Mouse (Mus musculus) regulatory T cell (primary cell): ENCODE data around the gene Rbm3.

Experiments used
- in situ Hi-C: fragments of 300-600 bp; cut with MboI, MseI; formaldehyde crosslinking; loops from one replicate; pipeline ENCODE4 v1.15.1; 2025; ENCODE audit warnings: high pct_unique_total_duplicates

Rbm3 gene

DNA sequence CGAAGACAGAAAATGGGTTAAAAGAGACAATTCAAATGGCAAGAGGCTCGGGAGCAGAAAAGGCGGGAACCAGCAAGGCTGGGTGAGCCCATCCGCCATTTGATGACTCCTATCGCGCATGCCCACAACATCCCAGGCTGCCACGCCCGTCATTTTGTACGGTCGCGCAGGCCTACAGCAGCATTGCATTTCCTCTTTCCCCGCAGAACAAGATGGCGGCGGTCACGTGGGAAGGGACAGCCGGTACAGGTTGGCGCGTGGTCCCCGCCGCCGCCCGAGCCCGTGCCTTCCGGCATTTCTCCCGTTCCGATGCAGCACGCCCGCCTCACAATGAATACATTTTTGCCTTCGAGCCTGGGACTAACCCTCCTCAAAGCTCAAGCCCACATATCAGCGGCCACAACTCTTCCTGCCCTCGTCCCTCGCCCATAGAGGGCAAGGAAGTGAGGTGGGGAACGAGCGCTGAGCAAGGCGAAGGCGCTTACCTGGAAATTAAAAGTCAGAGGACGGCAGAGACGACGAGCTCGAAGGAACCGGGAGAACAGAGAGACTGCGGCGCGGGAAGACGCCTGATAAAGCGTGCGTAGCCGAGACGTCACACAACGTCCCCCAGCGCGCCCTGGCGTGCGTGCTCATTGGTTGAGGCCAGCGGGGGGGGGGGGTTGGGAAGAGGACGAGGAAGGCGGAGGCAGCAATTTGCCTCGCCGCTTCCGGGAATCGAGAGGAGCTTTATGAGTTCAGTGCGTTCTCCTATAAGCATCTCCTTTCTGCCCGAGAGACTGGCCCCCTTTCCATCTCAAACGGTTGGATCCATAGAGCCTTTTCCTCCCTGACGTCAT is at the start of gene Rbm3:
Gene Rbm3 (minus strand): TSS at position 728 of the 839 bp plus-strand sequence.
- in situ Hi-C loops: no loop called here

DNA sequence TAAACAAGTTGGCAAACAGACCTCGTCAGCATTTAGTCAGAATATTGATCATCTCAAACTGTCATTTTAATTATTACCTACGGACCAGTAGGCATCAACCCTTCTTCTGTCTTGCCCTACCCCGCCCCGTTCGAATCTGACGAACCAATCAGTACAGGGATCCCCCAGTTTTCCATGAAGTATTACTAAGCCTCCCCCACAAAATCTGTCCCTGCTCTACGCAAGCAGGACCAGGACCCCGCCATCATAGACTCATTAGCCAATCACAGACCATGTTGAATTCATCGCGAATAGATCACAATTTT is 47.7 kb upstream of the Rbm3 start, which contains the start of gene Ebp:
Gene Ebp (minus strand): TSS at position 94 of the 305 bp plus-strand sequence.
- in situ Hi-C loops: no loop called here

DNA sequence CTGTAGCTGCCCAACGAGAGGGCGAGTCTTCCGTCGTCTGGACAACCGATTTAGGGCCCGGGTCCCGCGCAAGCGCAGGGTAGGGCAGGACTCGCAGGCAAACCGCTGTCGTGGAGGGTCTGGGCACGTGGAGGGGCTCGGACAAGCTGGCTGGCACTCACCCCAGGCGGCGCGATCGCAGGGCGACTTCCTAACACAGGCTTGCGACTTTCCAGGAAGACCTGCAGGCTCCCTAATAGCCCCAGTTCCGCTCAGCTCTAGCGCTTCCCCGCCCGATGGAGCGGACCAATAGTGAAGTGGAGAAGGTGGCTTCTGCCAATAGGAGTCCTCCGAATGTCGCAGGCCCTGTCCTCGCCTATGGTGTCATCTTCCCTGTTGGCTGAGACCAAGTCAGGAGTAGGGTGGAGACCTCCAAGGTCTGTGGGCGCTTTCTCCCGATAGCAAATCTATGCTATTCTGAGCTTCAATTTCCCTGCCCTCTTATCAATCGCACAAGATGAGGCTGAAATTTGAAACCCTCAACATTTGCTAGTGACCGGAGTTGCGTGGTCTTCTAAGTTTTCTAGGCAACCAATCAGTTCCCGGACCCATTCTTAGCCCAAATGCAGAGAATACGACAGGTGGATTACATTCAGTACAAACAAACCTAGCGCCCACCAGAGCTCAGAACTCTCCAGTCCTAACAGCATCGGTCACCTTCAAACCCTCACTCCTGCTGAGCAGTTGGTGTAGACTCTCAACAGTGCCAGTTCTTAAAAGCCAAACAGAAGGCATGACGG is 47.1 kb upstream of the Rbm3 start:
- in situ Hi-C loops: no loop called here

GRCm38 (mm10) chrX:8192126-8192639 is 46.5 kb upstream of the Rbm3 start:
- in situ Hi-C loops: no loop called here

DNA sequence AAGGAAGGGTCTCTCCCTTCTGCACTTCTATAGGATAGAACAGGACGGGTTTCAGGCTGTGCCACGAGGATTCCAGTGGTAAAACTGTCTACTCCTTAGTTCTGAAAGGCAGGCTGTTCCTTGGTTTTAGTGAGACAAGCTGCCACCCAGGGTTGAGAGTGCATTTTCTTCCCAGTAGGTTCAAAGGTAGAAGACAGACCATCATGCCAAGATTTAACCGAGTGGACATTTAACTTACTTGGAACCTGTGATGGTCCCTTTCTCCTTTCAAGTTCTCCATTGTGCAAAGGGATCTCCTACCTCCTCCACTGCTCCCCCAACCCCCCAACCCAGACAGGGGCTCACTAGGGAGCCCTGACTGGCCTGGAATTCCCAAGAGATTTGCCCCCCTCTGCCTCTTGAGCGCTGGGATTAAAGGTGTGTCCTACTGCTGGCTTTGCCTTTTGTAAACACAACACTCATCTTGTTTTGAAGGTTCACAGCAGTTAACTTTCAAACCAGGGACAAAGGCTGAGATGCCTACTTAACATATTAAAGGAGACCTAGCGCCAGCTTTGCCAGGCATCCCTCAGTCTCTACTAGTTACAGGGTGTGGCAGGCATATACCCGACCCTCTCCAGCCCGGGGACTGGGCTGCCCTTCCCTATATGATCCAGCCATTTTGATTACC is 37.3 kb upstream of the Rbm3 start:
- in situ Hi-C loops: no loop called here

GRCm38 (mm10) chrX:8179646-8180045 is 34.0 kb upstream of the Rbm3 start:
- in situ Hi-C loops: no loop called here

GRCm38 (mm10) chrX:8178871-8179270 is 33.2 kb upstream of the Rbm3 start:
- in situ Hi-C loops: no loop called here

DNA sequence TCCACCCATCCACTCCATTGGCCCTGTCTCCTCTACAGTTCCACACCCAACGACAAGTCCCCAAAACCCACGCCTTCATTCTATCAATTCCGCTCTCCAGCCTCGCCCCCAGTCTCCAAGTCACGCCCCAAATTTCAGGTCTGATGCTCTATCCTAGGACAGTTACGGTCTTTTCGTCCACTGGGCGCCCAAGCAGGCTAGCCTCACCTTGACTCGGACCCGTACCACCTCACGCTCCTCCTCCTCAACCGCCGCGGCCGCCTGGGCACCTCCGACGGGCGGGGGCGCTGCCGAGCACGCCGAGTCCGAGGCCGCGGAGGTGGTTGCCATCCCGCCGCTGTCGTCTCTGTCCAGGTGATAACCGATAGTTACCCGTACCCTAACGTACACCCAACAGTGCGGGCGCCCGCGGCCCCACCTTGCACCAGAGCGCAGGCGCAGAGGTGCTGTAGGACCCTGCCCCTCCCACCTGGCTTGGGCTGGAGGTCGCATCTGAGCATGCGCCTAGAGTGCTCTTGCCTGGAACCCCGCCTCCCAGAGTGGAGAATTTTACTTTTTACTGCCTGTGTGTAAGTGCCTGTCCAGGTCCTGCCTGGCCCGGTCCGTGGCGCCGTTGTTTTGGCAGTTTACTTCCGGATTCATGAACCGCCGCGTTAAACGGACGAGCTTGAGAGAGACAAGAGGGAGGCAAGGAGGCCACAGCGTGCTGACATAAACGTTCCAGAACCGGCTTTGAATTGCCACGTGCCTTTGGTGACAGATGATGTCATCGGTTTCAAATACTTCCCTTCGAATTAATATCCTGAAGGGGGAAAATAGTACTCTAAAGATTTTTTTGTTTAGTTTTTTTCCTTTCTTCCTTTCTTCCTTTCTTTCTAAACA is 30.1 kb upstream of the Rbm3 start, which contains the start of gene Tbc1d25:
Gene Tbc1d25 (minus strand): TSS at position 678 of the 882 bp plus-strand sequence.
- in situ Hi-C loops: no loop called here

DNA sequence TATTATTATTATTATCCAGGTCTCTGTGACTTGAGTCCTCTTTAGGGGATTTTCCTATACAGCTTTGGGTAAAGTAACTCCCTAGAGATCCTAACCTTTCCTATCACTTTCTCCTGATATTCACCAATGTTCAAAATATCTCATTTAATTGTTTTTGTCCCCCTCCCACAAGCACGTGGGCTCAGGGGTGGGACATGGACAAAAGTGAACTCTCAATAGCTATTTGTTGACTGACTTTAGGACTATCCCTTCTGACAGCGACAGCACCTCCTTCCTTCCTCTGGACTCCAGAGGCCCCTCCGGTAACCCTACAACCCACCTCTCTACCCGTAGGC is 29.5 kb upstream of the Rbm3 start:
- in situ Hi-C loops: no loop called here

DNA sequence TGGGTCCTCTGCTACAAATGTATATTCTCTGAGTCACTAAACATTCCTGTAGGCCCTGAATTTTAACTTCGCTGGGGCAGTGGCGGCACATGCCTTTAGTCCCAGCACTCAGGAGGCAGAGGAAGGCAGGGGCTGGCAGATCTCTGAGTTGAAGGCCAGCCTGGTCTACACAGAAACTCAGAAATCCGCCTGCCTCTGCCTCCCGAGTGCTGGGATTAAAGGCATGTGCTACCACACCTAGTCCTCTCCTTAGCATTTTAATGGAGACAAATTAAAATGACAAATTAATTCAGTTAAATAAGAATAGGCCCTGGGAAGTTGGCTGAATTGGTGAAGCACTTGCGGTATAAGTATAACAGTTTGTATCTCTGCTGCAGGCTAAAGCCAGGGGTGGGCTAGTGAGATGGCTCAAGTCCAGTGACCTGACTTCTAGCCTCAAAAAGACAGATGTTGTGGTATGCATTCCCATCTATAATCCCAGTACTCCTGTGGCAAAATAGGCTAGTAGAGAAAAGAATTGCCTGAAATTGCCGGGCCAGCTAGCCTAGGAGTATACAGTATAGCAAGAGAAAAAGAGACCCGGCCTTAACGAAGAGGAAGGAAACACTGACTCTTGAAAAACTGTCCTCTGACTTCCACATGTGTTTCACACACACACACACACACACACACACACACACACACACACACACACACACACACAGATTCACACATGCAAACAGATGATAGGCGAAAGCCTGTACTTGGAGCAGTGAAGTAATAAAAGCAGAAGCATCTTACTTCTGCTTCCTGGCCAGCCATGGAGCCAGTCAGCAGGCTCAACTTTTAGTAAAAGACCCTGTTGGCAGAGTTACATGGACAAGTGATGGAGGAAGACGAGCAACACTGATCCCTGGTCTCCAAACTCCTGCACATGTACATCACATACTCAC is 22.3 kb upstream of the Rbm3 start:
- in situ Hi-C loops: no loop called here

GRCm38 (mm10) chrX:8164471-8164870 is 18.8 kb upstream of the Rbm3 start:
- in situ Hi-C loops: no loop called here

GRCm38 (mm10) chrX:8163076-8163475 is 17.4 kb upstream of the Rbm3 start:
- in situ Hi-C loops: no loop called here

DNA sequence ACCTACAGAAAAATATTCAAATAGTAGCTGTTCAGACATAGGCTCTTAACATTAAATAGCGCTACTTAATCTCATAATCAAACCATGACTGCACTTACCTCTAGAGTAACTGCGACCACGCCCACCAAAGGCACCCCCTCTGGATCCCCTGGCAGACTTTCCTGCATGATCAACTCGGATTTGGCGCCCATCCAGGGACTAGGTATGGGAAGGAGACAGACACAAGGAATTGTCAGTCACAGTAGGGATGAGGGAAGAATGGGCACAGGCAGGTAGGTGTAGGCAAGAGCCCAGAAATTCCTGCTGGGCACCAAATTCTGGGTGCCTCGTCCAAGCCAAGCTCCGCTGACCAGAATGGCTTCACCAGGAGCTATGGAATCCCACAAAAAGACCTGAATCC is 1.9 kb downstream of the Rbm3 start:
- in situ Hi-C loops: no loop called here

DNA sequence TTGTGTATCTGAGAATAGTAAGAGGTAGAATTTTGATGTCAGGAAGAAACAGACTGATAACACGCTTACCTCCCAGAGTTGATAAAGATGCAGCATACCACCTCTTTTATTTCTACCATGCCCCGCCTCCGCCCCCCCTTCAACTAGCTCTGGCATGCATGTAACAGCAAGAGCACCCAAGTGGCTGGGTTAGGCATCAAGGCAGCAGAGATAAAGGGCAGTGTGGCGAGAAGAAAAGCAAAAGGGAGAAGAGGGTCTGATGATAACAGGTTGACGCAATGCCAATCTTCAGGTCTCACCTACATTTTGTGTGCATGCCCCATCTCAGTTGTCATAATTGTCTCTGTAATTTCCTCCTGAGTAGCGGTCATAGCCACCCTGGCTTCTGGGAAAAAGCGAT is 2.7 kb downstream of the Rbm3 start:
- in situ Hi-C loops: no loop called here

GRCm38 (mm10) chrX:8141058-8141457 is 4.6 kb downstream of the Rbm3 start:
- in situ Hi-C loops: no loop called here

DNA sequence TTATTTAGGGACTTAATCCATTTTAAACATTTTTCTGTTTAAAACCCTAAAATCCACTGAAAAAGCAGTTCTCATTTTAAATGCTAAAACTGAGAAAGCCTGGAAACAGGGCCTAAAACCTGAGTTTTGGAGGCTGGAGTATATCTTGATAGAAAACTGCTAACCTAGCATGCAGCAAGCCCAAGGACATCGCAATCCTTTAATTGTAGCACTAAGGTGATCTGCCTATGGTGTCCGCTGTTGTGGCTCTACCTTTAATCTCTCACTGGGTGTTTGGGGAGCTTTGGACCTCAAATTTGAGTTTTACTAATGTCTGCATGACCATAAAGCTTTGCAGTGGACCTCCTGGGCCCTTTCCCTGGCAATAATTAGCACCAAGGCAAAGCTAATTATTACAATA is 5.2 kb downstream of the Rbm3 start:
- in situ Hi-C loops: no loop called here

DNA sequence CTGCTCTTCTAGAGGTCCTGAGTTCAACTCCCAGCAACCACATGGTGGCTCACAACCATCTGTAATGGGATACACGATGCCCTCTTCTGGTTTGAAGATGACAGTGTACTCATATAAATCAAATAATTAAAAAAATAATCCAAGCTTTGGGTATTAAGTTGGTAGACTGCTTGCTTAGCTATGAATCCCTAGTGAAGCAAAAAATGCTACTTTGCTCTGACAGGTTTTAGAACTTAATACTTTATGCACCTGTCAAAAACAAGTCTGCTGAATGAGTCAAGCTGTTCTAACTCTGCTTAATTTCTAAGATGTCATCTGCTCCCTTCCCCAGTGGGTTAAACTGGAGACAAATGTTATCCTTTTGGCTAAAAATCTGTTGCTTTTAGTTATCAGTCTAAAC is 6.2 kb downstream of the Rbm3 start:
- in situ Hi-C loops: no loop called here

GRCm38 (mm10) chrX:8135886-8136285 is 9.8 kb downstream of the Rbm3 start:
- in situ Hi-C loops: no loop called here

- in situ Hi-C loops: no loop called here
Observed at GRCm38 (mm10) chrX:8132017-8132976, 13.4 kb downstream of the Rbm3 start, which contains the start of gene Wdr13. Gene Wdr13 (minus strand): TSS chrX:8132892.
